Mouse (Mus musculus) small intestine, adult 2 months (tissue): ENCODE data around the gene Rnf149. TPM values are rescaled to one million over a fixed set of nuclear protein-coding genes. Genes with fewer than 3 reads are reported as not detected.

ENCODE experiments used
- H3K27ac ChIP-seq: fragments of 200-500 bp; 2 replicates; pipeline ENCODE4 v1.5.1; 2012; ENCODE audit warnings: low read depth, low read length, control low read depth, inconsistent platforms; ENCODE audit not compliant: insufficient read depth
- H3K27me3 ChIP-seq: fragments of 200-500 bp; 2 replicates; pipeline ENCODE4 v1.6.1; 2012; ENCODE audit warnings: mild to moderate bottlenecking, moderate library complexity, low read length, inconsistent platforms; ENCODE audit not compliant: control insufficient read depth, insufficient read depth
- H3K36me3 ChIP-seq: fragments of 200-500 bp; 2 replicates; pipeline ENCODE4 v1.6.1; 2012; ENCODE audit warnings: mild to moderate bottlenecking, low read length, control low read depth, inconsistent platforms; ENCODE audit not compliant: control insufficient read depth, insufficient read depth
- H3K4me1 ChIP-seq: fragments of 200-500 bp; 2 replicates; pipeline ENCODE4 v1.6.1; 2012; ENCODE audit warnings: low read length, inconsistent platforms, mixed read lengths; ENCODE audit not compliant: control insufficient read depth, insufficient read depth, insufficient read length
- H3K4me3 ChIP-seq: fragments of 200-500 bp; 2 replicates; pipeline ENCODE4 v1.5.1; 2012; ENCODE audit warnings: low read depth, mild to moderate bottlenecking, control low read depth, inconsistent platforms, low read length, moderate library complexity
- CTCF ChIP-seq: fragments of 200-500 bp; IDR thresholded peaks from 2 replicates; pipeline ENCODE4 v1.5.1; 2012; ENCODE audit warnings: low read depth, mild to moderate bottlenecking, control low read depth, inconsistent platforms, low read length, moderate library complexity, mixed read lengths; ENCODE audit not compliant: insufficient replicate concordance, insufficient read length; ENCODE audit errors: extremely low read depth
- POLR2A ChIP-seq: fragments of 200-500 bp; IDR thresholded peaks from 2 replicates; pipeline ENCODE4 v1.6.1; 2012; ENCODE audit warnings: low read depth, mild to moderate bottlenecking, control low read depth, inconsistent platforms, low read length, moderate library complexity
- WGBS: fragments of 180-500 bp; shearing (Covaris S2); methylation state at CpG from one replicate; pipeline ENCODE4 v1.1.7; 2018; 5-methylcytosine and 5-hydroxymethylcytosine counted together
- polyA plus RNA-seq: library from polyadenylated mRNA; depleted of rRNA; stranded (reverse); fragments of >200 nt; gene quantifications from 2 replicates; pipeline ENCODE4 v1.2.3, GENCODE M21; 2012

Gene Rnf149
- polyA plus RNA-seq, 1 experiment: 15.6 TPM

DNA sequence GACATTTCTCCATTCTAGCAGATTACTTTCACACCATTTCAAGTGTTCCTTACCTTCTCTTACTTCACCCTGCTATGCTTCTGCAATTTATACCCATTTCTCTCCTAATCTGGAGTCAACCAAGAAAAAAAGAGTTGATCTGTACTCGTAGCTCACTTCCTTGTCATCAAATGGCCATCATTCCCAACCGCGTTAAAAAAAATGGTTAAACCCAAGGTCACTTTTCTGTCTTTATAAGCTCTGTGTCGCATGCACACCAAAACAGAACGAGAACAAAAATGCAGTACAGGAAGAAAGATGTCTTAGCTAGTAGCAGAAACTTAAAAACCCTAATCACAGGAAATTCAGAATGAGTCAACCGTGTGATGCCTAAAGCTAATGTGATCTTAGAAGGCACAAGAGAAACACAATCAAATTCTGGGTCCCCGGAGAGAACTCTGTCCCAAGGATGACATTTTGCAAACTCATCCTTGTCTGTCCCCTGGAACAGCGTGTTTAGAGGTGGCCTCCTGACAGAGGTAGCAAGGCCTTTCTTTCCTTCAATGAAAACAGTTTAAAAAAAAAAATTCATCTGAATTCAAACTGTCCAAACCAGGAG is 1.3 kb downstream of the Rnf149 start:
- peaks cover 6% of the 10 kb centered on the region; the same call in 1 of the 2 replicates for H3K4me1 ChIP-seq
- H3K36me3 ChIP-seq: 0 out of 2 replicates have a peak, but pooled peaks cover 3% of the 10 kb centered on the region
- 10% methylated on average over 8 of the region's 8 CpGs for WGBS
- peak overlapping the region; percentile 88; the same call in 1 of the 2 replicates for H3K4me3 ChIP-seq
- H3K27ac ChIP-seq: peak overlapping the region; percentile 62; the same call in 1 of the 2 replicates
- TF ChIP-seq CTCF (no peak), POLR2A (no peak)
- no peaks in the 10 kb centered on the region for H3K27me3 ChIP-seq

DNA sequence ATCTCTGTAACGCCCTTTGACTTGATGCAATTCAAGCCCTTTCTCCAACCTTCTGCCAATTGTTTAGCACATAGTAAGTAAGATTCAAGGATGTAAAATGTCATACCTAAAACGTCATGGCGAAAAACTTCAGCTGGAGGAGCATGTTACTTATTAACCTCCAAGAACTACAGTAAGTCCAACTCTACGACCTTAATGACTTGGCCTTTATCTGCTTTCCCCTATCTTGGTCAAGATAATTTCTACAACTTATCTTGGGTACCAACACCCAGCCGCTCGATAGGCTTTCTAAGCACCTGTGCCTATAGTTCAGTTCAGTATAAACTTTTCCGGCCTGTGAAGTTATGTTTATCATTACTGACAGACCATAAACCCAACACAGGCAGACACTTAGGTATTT is 3.3 kb downstream of the Rnf149 start:
- Histone ChIP-seq H3K27me3 (no peaks in the 10 kb centered on the region), H3K36me3 (0 out of 2 replicates have a peak, but pooled peaks cover 3% of the 10 kb centered on the region), H3K4me3 (no peak overlapping the region), H3K4me1 (peaks cover 8% of the 10 kb centered on the region; the same call in 1 of the 2 replicates), H3K27ac (no peak overlapping the region)
- TF ChIP-seq CTCF: no peak
- no peak for TF ChIP-seq POLR2A
- 29% methylated on average over 7 of the region's 7 CpGs for WGBS

DNA sequence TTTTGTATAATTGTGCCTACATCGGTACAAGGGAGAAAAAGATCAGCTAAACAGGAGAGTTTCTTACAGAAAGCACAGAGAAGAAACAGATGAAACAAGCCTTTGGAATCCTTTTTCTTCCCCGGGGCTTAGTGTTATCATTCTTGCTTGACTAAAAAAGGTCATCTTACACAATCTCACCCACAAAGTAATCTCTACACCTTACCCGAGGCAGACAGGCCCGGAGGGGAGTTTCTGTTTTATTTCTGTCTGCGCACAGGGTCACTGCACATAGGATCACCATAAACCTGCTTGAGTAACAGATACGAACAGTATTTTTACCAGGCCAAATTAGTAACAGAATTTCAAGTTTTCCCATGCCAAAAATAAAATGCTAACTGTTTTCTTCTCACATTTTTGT is 5.6 kb downstream of the Rnf149 start:
- H3K36me3 ChIP-seq: 0 out of 2 replicates have a peak, but pooled peaks cover 3% of the 10 kb centered on the region
- 38% methylated on average over 6 of the region's 6 CpGs for WGBS
- H3K27me3 ChIP-seq: no peaks in the 10 kb centered on the region
- no peak overlapping the region for H3K27ac ChIP-seq
- no peak overlapping the region for H3K4me3 ChIP-seq
- TF ChIP-seq CTCF (no peak), POLR2A (no peak)
- peaks cover 8% of the 10 kb centered on the region; the same call in 1 of the 2 replicates for H3K4me1 ChIP-seq

DNA sequence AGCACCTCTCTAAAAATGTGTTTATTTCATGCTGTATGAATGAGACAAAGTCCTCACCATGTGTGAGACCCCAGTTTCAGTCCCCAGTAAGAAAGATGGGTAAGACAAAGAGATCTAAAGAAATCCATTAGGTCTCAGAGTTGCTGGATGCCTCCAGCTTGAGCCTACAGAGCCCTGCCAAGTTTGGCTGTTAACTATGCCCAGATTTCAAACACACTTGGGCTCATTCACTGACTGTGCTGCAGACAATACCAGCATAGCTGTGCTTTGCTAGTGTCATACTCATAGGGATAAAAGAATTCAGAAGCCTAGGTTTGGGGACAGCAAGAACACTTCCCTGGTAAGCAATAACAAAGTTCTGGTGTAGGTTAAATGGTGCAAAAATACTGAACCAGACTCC is 9.1 kb downstream of the Rnf149 start:
- no peak for TF ChIP-seq POLR2A
- TF ChIP-seq CTCF: no peak
- H3K27ac ChIP-seq: no peak overlapping the region
- peaks cover 8% of the 10 kb centered on the region; the same call in 1 of the 2 replicates for H3K4me1 ChIP-seq
- no peak overlapping the region for H3K4me3 ChIP-seq
- no peaks in the 10 kb centered on the region for H3K27me3 ChIP-seq
- H3K36me3 ChIP-seq: peaks cover 9% of the 10 kb centered on the region; the same call in 1 of the 2 replicates

DNA sequence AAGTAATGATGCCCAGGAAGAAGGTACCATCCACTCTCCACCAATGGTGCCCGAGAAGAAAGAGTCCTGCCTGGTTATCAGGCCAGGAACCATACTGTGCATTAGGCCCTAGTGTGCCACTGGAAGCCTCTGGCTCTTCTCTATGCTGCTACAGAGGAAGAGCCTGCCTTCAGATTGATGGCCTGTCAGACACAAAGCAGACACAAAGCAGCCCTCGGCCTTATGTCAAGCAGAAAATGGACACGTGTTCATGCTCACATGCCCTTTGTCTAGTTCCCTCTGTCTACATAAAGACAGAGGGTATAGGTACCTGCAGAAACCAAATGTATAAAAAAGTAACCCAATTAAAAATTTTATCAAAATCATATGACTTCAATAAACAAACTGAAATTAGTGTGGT is 12.6 kb downstream of the Rnf149 start:
- Histone ChIP-seq H3K36me3 (peaks cover 15% of the 10 kb centered on the region), H3K4me1 (peaks cover 6% of the 10 kb centered on the region; the same call in 1 of the 2 replicates), H3K27me3 (no peaks in the 10 kb centered on the region), H3K4me3 (no peak overlapping the region), H3K27ac (no peak overlapping the region)
- TF ChIP-seq POLR2A (no peak), CTCF (no peak)
- 69% methylated on average over 3 of the region's 3 CpGs for WGBS

DNA sequence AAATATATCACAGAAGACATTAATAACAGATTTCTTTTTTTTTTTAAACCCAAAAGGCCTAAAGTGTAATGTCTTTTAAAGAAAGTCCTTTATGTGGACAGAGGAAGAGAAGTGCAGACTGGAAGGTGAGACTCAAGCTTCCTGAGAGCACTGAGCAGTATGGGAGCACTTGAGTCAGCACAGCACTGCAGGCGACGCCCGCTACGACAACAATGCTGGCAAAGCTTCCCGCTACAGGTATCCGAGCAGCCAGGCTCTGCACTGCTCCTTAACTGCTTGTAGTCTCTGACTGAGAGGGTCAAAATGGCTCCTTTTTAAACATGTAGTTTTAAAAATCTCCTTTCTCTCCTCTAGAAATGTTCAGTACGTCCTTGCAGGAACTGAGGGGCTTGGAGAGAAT is 14.0 kb downstream of the Rnf149 start:
- no peak overlapping the region for H3K4me3 ChIP-seq
- no peaks in the 10 kb centered on the region for H3K27me3 ChIP-seq
- 70% methylated on average over 7 of the region's 7 CpGs for WGBS
- no peak overlapping the region for H3K27ac ChIP-seq
- H3K36me3 ChIP-seq: peaks cover 20% of the 10 kb centered on the region
- H3K4me1 ChIP-seq: peaks cover 4% of the 10 kb centered on the region; the same call in 1 of the 2 replicates
- TF ChIP-seq POLR2A: no peak
- TF ChIP-seq CTCF: no peak

DNA sequence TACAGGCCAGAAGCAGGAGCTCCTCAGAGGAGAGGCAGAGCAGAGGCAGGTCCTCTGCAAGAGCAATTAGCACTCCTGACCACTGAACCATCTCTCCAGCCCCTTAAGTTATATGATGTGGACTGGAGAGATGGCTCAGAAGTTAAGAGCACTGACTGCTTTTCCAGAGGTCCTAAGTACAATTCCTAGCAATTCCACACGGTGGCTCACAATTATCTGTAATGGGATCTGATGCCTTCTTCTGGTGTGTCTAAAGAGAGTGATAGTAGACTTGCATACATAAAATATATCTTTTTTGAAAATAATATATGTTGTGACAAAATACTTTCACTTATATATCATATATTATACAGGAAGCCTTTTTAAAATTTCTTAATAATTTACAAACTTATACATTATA is 15.3 kb downstream of the Rnf149 start:
- WGBS: 26% methylated on average over 1 of the region's 1 CpGs
- Histone ChIP-seq H3K36me3 (peaks cover 20% of the 10 kb centered on the region), H3K27me3 (no peaks in the 10 kb centered on the region), H3K27ac (no peak overlapping the region), H3K4me3 (no peak overlapping the region), H3K4me1 (peaks cover 4% of the 10 kb centered on the region; the same call in 1 of the 2 replicates)
- TF ChIP-seq CTCF (no peak), POLR2A (no peak)
